Mouse (Mus musculus): Measurements from ENCODE around the gene Katnal1.
A peak's percentile ranks its signal among the peaks of the same experiment; 100 is the strongest.

The Katnal1 gene

GRCm38 (mm10) chr5:148873116-148873515 lies 56.0 kb downstream of the Katnal1 start:
- DNase-seq, result no peak

DNA sequence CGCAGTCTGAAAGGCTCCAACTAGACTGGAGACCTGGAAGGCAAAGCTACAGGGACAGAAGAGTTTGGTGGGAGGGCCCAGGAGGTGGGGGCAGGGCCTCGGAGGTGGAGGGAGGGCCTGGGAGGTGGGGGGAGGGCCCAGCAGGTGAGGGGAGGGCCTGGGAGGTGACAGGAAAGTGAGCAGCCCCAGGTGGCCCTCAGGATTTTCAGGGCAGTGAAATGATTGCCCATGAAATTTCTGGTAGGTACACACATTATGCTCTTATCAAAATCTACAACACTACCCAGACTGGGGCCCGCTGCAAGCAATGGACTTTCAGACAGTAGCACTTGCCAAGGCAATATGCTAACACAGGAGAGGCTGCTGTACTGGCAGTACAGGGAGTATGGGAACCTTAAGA lies 59.5 kb downstream of the Katnal1 start:
- DNase-seq, result no peak

DNA sequence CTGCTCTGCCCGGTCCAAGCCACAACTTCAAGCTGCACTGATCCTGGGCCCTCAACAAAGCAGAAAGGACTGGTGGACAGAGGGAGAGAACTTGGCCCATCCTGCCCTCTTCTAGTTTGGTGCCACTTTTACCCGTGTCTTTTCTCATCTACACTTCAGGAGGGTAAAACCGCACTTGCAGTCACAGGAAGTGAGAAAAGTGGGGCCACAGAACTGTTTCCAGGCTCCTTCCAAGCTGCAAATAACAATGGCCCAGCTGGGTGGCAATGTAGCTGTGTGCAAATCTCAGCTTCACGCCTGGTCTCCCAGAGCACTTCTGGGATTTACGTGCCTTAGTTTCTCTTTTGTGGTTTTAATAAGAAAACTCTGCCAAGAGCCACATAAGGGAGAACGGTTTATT lies 61.4 kb downstream of the Katnal1 start:
- DNase-seq, result no peak

DNA sequence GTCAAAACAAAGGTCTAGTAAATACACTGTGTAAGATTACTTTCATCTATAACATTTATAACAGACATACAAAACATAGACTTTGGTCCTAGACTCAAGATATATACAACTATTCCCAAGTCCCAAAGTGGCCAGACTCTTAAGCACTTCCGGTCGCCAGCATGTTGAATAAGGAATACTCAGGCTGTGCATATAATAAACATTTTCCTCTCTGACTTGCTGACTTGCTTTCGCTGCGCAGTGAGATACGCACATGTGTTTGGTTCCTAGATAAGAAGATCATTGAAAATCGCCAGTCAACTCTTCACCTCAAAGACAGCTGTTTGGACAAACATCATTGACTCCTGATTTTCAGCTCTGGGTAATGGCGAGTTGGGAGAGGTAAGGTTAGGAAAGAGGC lies 61.9 kb downstream of the Katnal1 start:
- DNase-seq, result no peak

DNA sequence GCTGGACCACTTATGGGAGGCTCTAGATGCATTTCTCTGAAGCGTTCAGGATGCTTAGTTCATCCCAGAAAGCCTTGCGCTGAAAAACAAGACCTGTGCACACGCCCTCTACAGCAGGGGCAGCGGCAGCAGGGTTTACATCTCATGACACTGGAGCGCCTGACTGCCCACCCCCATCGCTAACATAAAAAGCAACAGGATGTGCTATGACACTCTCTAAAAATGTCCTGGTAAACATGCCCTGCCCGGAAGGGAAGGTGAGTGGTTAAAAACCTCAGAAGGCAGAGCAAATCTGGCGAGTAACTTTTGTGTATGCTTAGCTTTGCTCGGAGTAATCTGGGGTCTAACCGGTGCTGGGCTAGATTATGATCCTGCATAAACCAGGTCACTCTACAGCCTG lies 62.5 kb downstream of the Katnal1 start:
- no peak for DNase-seq

- no peak for DNase-seq
Measured at GRCm38 (mm10) chr5:148863409-148863808, 65.7 kb downstream of the Katnal1 start.

DNA sequence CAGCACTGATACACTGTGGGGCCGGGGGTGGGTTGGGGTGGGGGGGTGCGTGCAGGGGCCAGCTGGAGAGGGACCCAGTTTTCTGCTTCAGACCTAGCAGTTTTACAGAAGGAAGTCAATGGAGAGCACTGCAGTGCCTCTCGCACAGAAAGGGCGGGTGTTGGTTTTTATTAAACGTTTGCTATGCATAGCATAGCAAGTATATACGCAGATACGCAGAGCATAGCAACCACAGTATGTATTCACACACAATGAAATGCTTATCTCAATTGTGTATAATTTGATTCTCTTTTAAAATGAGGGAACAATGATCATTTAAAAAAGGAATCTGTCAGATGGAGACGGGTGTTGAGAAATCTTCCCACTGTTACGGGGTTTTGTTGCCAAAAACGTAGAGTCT lies 66.3 kb downstream of the Katnal1 start:
- DNase-seq, result no peak

DNA sequence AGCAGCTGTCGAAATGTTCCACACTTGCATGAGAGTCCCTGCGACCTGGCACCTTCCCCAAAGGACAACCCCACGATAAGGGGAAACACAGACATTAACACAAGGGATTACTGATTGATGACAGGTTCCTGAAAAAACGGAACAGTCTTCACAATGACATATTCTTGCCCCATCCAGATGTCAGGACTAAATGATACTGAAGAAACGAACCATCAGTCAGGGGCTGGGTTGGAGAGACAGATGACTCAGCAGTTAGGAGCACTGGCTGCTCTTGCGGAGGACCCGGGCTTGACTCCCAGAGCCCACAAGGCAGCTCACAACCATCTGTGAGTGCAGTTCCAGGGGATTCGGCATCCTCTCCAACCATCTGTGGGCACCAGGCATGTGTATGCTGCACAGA lies 67.0 kb downstream of the Katnal1 start:
- no peak for DNase-seq

DNA sequence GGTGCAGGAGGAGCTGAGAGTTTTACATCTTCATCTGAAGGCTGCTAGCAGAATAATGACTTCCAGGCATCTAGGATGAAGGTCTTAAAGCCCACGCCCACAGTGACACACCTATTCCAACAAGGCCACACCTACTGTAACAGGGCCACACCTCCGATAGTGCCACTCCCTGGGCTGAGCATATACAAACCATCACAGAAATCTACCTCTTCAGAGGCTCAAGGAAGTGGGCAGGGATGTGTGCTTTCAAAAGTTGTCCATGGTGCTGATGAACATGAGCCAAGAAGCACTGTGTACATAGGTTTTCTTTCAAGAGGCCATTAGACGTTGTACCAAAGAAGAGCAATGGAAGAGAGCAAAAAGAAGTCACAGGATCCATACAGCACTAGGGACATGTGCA lies 71.6 kb downstream of the Katnal1 start:
- DNase-seq, result no peak

- no peak for DNase-seq
Measured at GRCm38 (mm10) chr5:148855047-148855446, 74.1 kb downstream of the Katnal1 start.

DNA sequence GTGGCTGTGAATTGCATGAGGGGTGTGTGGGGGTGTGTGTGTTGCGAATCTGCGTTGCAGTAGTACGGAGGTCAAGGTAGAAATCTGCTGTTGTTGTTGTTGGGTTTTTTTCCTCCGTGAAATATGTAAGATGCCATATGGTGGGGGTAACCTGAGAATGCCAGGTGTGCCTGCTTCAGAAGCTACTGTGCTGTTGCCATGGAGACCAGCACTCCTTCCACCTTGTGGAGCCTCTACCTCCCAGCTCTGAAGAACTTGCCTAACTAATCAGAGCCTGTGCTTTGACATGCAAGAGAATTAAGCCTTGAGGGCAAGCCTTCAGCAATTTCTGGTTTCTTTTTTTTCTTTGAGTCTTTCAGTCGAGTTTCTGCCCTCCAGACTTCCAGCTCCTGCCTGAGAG lies 75.0 kb downstream of the Katnal1 start:
- DNase-seq, result no peak

GRCm38 (mm10) chr5:148849516-148849915 lies 79.6 kb downstream of the Katnal1 start:
- no peak for DNase-seq

- DNase-seq, result no peak
Measured at GRCm38 (mm10) chr5:148847032-148847431, 82.1 kb downstream of the Katnal1 start.

GRCm38 (mm10) chr5:148837069-148837468 lies 92.1 kb downstream of the Katnal1 start:
- no peak for DNase-seq

GRCm38 (mm10) chr5:148831596-148832257 lies 97.4 kb downstream of the Katnal1 start:
- peak; percentile 53 for DNase-seq

DNA sequence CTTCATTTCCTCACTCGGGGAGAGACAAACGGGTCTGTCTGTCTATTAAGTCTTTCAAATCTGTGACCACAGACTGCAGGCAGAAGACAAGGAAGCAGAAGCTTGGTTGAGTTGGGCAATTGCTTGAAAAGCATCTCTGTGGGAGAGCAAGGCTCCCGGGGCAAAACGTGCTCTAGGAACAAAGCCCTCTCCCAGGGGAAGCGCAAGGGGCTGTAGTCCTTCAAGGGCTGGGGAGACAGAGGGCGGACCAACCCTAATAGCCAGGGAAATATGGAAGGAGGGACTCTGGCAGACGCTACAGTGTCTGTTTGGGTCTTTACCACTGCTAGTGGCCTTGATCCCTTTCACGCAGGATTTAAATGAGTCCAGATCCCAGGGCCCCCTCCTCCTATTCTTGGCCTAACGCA lies 98.0 kb downstream of the Katnal1 start:
- DNase-seq, result no peak

DNA sequence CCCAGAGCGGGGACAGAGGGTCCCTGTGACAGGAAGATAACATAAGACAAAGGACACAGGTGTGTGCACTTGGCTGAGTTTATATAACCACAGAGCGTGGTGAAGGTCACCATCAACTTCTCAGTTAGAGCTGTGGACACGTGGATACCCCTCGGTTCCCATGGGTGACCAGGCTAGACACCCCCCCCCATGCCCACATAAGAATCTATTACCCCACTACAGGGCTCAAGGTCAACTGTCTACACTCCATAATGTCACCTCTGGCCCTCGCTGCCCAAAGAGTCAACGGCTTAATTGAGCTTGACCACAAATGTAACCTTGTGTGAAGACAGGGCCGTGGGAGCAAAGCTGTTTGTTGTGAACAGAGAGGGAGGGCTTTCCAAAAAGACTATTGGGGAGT lies 103.4 kb downstream of the Katnal1 start:
- DNase-seq, result no peak

DNA sequence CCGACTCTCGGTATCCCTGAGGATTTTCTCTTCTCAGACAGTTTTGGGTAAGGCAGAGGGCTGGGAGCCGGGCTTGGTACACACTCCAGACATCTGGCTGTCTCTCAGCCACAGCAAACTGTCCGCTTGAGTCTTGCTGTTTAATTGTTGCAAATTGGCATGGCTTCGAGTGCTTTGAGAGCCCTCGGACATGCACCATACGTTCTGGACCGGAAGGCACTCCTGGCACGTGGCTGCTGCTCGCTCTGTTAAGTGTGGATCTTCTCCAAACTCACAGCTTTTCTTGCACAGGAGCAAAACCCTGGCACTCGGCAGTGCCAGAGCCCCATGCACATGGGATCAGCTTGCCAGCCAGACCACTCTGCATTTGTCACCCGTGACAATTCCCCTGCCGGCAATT lies 106.3 kb downstream of the Katnal1 start:
- DNase-seq, result no peak

Data from kidney, adult 11 months (tissue).